Mouse (Mus musculus) spleen, embryonic (tissue): Measurements from ENCODE around the gene Zeb2.

Experiments
- CTCF ChIA-PET: fragments of 350-600 bp; sonication (Branson Sonifier 250); formaldehyde crosslinking; loops from one replicate; lab custom pipeline; 2022; lab: Charles Lee

Gene Zeb2

GRCm38 (mm10) chr2:45067116-45067515, 50.1 kb downstream of the Zeb2 start:
- CTCF ChIA-PET: no interaction called here

GRCm38 (mm10) chr2:45063300-45063890, 53.8 kb downstream of the Zeb2 start:
- CTCF ChIA-PET: no interaction called here

GRCm38 (mm10) chr2:45062136-45062535, 55.1 kb downstream of the Zeb2 start:
- CTCF ChIA-PET: interaction anchor here (0.8 kb wide), 1 partner anchor 9 kb away, joined by 3 read pairs; no protein-coding TSS in a partner anchor

GRCm38 (mm10) chr2:45060768-45061167, 56.4 kb downstream of the Zeb2 start:
- CTCF ChIA-PET: no interaction called here

GRCm38 (mm10) chr2:45060202-45060601, 57.0 kb downstream of the Zeb2 start:
- CTCF ChIA-PET: no interaction called here

GRCm38 (mm10) chr2:45059599-45059998, 57.6 kb downstream of the Zeb2 start:
- CTCF ChIA-PET: no interaction called here

- CTCF ChIA-PET: no interaction called here
These were observed 58.2 kb downstream of the Zeb2 start for GRCm38 (mm10) chr2:45059010-45059409.

- CTCF ChIA-PET: no interaction called here
These were observed 59.0 kb downstream of the Zeb2 start for GRCm38 (mm10) chr2:45058183-45058582.

- CTCF ChIA-PET: no interaction called here
These were observed 60.2 kb downstream of the Zeb2 start for GRCm38 (mm10) chr2:45056856-45057562.

- CTCF ChIA-PET: no interaction called here
These were observed 61.3 kb downstream of the Zeb2 start for GRCm38 (mm10) chr2:45055926-45056325.

GRCm38 (mm10) chr2:45055034-45055615, 62.1 kb downstream of the Zeb2 start:
- CTCF ChIA-PET: no interaction called here

GRCm38 (mm10) chr2:45054070-45055025, 62.8 kb downstream of the Zeb2 start:
- CTCF ChIA-PET: interaction anchor here (0.6 kb wide), 1 partner anchor 11 kb away, joined by 5 read pairs; no protein-coding TSS in a partner anchor

GRCm38 (mm10) chr2:45052587-45052986, 64.6 kb downstream of the Zeb2 start:
- CTCF ChIA-PET: no interaction called here

GRCm38 (mm10) chr2:45051321-45051720, 65.9 kb downstream of the Zeb2 start:
- CTCF ChIA-PET: no interaction called here

- CTCF ChIA-PET: interaction anchor here (0.5 kb wide), 1 partner anchor 1215 kb away, joined by 3 read pairs; no protein-coding TSS in a partner anchor
These were observed 67.3 kb downstream of the Zeb2 start for GRCm38 (mm10) chr2:45049923-45050322.

GRCm38 (mm10) chr2:45049279-45049678, 67.9 kb downstream of the Zeb2 start:
- CTCF ChIA-PET: interaction anchor here (0.5 kb wide), 1 partner anchor 1215 kb away, joined by 3 read pairs; no protein-coding TSS in a partner anchor

- CTCF ChIA-PET: no interaction called here
These were observed 76.4 kb downstream of the Zeb2 start for GRCm38 (mm10) chr2:45040706-45041312.

GRCm38 (mm10) chr2:45039503-45039902, 77.7 kb downstream of the Zeb2 start:
- CTCF ChIA-PET: no interaction called here

- CTCF ChIA-PET: no interaction called here
These were observed 89.0 kb downstream of the Zeb2 start for GRCm38 (mm10) chr2:45028091-45028638.

- CTCF ChIA-PET: interaction anchor here (0.6 kb wide), 1 partner anchor 118 kb away, joined by 6 read pairs; no protein-coding TSS in a partner anchor
These were observed 99.9 kb downstream of the Zeb2 start for GRCm38 (mm10) chr2:45017186-45017800.
